Mouse (Mus musculus): ENCODE measurements around the gene Sec14l1.

The Sec14l1 gene

GRCm38 (mm10) chr11:117109179-117109954 lies 5.6 kb upstream of the Sec14l1 start:
- no peak for DNase-seq (ENCODE audit: low spot score)

- DNase-seq (ENCODE audit: low spot score), result no peak
These were observed 2.9 kb upstream of the Sec14l1 start for GRCm38 (mm10) chr11:117111967-117112648.

- no peak for DNase-seq (ENCODE audit: low spot score)
These were observed 2.3 kb upstream of the Sec14l1 start for GRCm38 (mm10) chr11:117112649-117113051.

DNA sequence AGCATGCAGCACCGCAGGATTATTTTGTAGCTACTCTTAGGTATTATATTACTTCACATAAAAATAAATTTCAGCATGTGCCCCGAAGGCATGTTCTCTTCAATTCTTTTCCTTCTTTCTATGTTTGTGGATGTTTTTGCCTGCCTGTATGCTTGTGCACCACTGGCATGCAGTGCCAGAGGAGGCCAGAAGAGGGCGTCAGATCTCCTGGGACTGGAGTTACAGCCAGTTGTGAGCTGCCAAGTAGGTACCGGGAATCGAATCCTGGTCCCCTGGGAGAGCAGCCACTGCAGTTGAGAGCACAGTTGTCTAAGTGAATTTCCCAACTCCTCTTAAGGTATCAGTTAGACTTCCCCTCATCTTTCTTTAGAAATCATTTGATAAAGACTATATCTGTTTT lies 1.6 kb upstream of the Sec14l1 start:
- DNase-seq (ENCODE audit: low spot score), result no peak

DNA sequence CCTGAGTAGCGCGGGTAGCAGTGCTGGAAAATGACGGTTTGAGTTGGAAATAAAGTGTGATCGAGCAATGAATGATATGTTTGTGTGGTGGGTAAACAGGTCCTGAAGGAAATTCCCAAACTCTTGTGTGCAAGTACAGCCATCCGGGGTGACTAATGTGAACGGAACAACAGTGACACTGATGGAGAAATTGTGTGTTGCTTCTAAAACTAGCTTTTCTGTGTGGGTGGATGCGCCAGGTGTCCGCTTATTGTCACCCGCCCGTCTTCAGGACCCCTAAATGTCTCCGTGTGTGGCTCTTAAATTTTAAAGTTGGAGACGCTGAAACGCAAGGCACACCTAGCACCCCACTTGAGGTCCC lies 757 bp upstream of the Sec14l1 start:
- no peak for DNase-seq (ENCODE audit: low spot score)

DNA sequence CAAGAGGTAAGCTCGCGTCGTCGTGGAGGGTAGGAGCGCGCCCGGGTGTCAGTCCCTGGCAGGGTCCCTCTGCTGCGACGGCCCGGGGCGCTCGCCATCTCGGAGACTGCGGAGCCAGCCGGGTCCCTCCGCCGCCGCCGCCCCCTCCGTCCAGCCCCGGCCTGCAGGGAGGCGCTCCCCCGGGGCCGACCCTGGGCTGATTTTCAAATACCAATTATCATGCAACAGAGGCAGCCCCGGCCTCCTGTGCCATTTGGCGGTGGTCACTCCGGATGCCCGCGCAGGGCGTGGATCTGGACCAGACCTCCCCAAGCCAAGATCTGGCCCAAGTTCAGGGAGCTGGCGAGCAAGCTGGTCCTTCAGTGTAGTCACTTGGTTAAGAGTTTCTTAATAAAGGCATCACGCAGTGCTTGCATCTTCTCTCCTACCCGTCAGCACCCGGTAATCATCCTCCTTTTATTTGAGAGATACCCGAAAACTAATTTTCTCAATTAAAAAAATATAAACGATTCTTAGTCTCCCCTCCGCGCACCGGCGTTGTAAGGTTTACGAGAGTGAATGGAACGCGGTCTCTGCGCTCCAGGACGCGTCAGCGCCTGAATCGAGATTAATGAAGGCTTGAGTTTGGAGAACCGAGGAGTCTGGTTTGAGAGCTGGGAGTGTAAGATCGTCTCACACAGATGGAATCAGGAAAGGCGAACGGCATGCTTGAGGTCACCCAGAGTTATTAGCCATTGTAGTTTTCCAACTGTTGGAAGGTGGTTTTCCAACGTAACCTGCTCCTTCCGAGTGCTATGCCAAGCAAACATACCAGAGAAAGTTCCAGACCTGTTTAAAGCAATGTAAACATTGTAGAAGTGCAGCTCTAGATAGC lies 615 bp downstream of the Sec14l1 start:
- no peak for DNase-seq (ENCODE audit: low spot score)

DNA sequence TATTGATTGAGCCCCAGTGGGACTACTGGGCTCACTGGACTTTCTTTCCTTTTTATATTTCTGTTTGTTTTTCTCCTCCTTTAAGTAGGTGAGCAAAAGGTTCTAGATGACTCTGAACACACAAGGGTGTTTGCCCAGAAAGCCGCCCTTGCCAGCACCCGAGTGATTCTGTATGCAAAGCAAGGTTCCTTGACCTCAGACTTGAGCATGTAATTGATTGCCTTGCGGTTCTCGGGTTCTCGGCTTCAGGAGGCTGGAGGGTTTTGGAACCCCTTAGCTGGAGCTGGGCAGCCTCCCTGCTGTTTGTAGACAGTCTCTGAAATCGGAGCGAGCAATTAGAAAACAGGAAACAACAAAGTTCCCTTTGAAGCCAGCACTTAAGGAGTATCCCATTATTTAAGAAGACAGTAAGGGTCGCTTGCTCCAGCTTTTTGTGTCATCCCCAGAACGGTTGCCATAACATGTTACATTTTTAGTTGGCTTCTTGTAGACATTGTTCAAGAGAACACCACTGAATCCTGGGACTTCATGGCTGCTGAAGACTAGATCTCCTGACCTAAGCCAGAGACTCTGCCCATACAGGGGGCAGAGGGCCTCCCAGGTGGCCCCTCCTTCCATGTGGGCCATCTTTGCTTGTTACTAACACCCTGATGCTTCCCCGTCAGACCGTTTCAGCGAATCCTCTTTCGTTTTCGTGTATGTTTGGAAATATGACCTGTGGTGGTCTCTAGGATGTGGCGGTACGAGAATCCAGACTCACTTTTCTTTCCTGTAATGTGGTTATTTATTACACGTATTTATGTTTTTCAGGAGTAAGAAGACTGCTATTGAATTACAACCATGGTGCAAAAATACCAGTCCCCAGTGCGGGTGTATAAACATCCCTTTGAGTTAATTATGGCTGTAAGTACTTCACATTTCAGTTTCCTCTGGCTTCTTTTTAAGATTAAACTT lies 1.7 kb downstream of the Sec14l1 start:
- no peak for DNase-seq (ENCODE audit: low spot score)

DNA sequence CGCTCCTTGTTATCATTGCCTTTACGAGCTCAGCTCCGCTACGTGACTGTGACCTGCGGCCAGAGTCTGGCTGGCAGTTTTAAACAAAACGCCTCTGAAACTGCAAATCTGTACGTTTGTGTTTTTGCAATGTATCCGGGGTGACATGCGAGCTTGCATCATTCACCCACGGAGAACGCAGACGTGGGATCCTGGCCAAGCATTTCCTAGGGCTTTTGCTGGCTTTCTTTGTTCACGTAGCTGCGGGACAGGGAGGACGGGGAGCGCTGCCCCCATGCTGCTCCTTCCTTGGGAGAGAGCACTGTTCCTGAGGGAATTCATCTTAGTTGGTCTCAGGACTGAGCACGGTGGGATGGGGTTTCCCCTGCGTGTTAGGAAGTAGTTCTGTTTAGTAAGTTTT lies 2.4 kb downstream of the Sec14l1 start:
- DNase-seq (ENCODE audit: low spot score), result no peak

- no peak for DNase-seq (ENCODE audit: low spot score)
These were observed 2.8 kb downstream of the Sec14l1 start for GRCm38 (mm10) chr11:117117791-117118190.

DNA sequence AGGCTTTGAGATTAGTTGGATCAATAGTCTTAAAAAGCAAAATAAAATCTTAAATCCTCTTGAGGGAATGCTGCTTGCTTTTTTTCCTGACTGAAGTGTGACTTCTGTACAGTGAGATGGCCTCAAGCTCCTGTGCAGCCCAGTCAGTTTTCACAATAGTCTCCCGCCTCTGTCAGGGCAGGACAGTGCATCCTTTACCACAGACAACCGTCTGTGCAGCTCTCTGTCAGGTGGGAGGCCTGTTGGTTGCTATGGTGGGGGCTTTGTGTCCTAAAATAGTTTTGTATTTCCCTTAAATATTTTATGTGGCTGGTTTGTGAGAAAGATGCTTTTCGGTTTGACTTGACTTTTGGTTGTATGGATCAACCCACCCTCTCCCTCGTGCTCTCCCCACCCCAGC lies 3.3 kb downstream of the Sec14l1 start:
- no peak for DNase-seq (ENCODE audit: low spot score)

DNA sequence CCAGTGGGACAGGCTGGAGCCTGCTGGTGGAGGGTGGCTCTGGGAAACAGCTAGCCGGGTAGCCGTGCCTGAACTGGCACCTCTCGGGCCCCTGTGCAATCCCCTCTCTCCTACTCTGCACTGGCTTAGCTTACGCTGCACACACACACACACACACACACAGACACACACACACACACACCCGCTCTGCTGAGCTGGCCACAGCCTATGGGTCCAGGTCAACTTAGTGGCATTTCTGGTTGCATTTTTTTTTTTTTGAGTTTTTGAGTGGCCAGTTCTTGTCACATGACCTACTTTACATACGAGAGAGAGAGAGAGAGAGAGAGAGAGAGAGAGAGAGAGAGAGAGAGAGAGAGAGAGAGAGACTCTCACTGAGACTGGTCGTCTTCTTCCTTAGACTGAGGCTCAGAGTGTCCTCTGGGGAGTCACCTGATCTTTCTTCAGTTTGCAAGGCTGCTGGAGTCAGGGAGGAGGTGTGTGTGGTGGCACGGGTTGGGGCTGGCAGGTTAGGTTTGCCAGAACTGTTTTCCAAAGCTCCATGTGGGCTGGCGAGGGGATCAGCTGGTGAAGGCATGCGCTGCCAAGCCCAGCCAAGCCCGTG lies 3.9 kb downstream of the Sec14l1 start:
- no peak for DNase-seq (ENCODE audit: low spot score)

- no peak for DNase-seq (ENCODE audit: low spot score)
These were observed 4.8 kb downstream of the Sec14l1 start for GRCm38 (mm10) chr11:117119723-117120122.

DNA sequence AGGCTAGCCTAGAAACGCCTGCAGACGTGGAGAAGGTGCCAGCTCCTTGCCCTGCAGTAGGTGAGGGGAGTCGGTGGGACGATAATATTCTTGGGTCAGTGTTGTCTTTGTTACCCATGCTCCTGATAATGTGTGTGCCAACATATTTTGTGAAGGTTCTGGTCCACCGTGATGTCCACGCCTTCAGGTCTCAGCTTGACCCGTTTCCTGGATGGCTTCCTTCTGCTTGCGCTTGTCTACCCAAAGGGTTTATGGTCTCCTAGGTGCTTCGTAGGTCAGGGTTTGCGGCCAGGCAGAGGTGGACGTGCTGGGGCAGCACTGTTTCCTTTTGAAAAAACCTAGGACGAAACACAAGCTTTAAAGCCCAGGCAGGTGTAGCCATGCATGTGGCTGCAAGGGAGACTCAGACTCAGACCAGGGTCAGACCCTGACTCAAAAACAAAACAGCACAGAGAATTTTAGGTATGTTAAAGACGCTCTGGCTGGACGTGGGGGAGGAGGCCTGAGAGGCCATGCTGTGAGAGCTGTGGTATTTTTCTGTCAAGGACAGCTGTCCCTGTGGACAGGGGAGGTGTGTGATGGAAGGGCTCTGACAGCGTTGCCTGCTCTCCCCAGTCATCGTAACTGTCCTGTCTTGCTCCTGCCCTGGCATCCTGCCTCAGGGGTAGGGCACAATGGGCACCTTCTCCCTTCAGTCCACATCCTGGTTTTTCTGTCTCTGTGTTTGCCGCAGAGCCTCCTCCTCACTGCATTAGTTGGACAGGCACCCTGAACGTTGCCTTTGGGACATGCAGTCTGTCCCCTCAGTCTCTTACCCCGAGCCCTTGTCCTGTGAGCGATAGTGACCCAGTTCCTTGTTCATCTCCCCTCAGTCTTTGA lies 5.6 kb downstream of the Sec14l1 start:
- no peak for DNase-seq (ENCODE audit: low spot score)

GRCm38 (mm10) chr11:117121164-117121535 lies 6.2 kb downstream of the Sec14l1 start:
- DNase-seq (ENCODE audit: low spot score), result no peak

- DNase-seq (ENCODE audit: low spot score), result no peak
These were observed 7.0 kb downstream of the Sec14l1 start for GRCm38 (mm10) chr11:117121954-117122353.

GRCm38 (mm10) chr11:117123418-117124085 lies 8.6 kb downstream of the Sec14l1 start:
- DNase-seq (ENCODE audit: low spot score), result no peak

- no peak for DNase-seq (ENCODE audit: low spot score)
These were observed 9.6 kb downstream of the Sec14l1 start for GRCm38 (mm10) chr11:117124539-117124938.

GRCm38 (mm10) chr11:117127250-117127837 lies 12.4 kb downstream of the Sec14l1 start:
- DNase-seq (ENCODE audit: low spot score), result no peak

DNA sequence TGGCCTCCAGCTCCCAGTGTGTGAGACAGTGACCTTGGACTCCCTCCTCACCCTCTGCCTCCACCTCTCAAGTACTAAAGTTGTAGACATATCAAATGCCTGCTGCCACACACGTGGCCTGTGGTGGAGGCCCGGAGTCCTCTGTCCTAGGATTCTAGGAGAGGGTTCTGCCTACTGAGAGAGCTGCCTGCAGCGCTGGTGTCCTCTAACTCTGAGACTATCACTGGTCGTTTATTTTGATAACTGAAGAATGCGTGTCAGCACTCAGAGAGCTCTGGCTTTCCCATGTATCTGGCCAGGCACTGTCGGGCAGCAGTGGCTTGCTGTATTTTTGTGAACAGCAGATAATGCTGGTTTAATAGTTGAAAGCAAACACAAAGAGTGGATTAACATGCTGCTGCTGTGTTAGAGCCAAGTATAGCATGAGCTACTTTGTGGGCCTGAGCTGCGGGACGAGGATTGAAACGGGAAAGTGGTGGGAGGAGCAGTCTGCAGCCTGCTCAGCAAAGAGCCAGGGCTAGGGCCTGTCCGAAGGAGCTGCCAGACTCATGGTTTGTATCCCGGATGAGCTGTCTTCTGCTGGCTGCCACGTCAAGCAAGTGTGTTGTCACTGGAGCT lies 13.1 kb downstream of the Sec14l1 start:
- no peak for DNase-seq (ENCODE audit: low spot score)
